Mouse (Mus musculus): ENCODE measurements at regions not wholly inside any gene's neighbourhood (a gene's known extent, or its start where the extent isn't known, plus 50 kb on each side); places are given as distances from the start of the nearest gene placed in this dataset.
A peak's percentile ranks its signal among the peaks of the same experiment; 100 is the strongest.

DNA sequence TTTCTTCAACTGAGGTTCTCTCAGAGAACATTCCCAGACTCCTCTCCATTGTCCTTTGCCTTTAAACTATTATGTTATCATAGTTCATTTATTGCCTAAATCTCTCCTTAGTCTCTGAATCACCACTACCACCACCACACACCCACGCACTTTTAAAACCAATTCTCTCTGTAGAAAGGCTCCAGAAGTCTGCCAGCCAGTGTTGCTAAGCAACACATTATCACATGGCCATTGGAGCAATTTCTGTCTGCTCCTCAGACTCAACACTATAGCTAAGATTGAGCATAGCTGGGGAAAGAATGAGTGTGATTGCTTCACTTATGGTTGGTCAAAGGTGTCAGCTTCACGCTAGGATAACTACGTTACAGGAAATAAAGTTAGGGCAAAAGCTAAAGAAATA, 59.3 kb downstream of the Trap1a start:
- no peak for DNase-seq (ENCODE audit: low spot score in 2 of 2)

- peak; percentile 36 to 55 for DNase-seq (ENCODE audit: low spot score in 2 of 2)
These were observed 63.5 kb upstream of the D330045A20Rik start for GRCm38 (mm10) chrX:139416701-139417100.

GRCm38 (mm10) chrX:139419867-139420266, 60.3 kb upstream of the D330045A20Rik start:
- DNase-seq (ENCODE audit: low spot score in 2 of 2) = no peak

- no peak for DNase-seq (ENCODE audit: low spot score in 2 of 2)
These were observed 55.9 kb upstream of the D330045A20Rik start for GRCm38 (mm10) chrX:139424307-139424706.

Measured in cerebellum, postnatal 4 days (tissue).